Mouse (Mus musculus): ENCODE data around the gene Gm9639. TPM values are rescaled to one million over a fixed set of nuclear protein-coding genes. Genes with fewer than 3 reads are reported as not detected.
A peak's percentile ranks its signal among the peaks of the same experiment; 100 is the strongest.
"Not testable (repeated sequence)": the region's sequence is repeated elsewhere in the genome, so short reads cannot be mapped to it uniquely, and the experiment has no call there.

Gm9639 gene
- polyA plus RNA-seq, 1 experiment from 2014 or later, result not detected

DNA sequence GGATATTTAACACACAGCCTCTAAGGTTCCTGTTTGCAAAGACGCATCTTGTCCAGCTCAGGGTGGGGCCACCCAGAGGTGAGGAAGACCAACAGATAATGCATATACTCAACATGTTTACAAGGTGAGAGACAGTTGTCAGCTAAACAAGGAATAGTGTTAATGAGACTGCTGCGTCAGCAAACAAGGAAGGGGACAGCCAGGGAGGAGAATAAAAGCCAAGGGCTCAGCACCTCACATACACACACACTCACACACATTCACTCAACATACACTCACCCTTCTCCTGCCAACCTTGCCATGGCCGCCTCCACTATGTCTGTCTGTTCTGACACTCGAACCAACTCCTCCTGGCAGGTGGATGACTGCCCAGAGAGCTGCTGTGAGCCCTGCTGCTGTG is 19.5 kb upstream of the Gm9639 start, which contains the start of gene Gm2696:
Gene Gm2696, plus strand, starts transcription at position 301 of the 400 bp plus-strand sequence.
- Histone ChIP-seq H3K4me3 (ENCODE audit: low read depth, low read length) (no peak within 1 kb of the TSS), H3K9me3 (ENCODE audit: control insufficient read depth) (no peaks in the 10 kb centered on the region), H3K27me3 (replicated peaks; ENCODE audit: control insufficient read depth, insufficient read depth, low read length) (no peaks in the 10 kb centered on the region), H3K4me2 (replicated peaks; ENCODE audit: low read depth) (no peak within 1 kb of the TSS), H3K27ac (ENCODE audit: low read depth, low read length) (no peak within 1 kb of the TSS), H3K4me1 (replicated peaks; ENCODE audit: control insufficient read depth, insufficient read depth, low read length) (no peaks in the 10 kb centered on the region), H3K9ac (ENCODE audit: low read depth, low read length) (no peak within 1 kb of the TSS), H3K36me3 (ENCODE audit: control insufficient read depth, insufficient read depth) (no peaks in the 10 kb centered on the region)
- WGBS, result 37% methylated on average over 4 of the region's 4 CpGs
- TF ChIP-seq CTCF (IDR thresholded peaks at IDR 0.05; ENCODE audit: low read depth), result no peak
- ATAC-seq, result no peak

DNA sequence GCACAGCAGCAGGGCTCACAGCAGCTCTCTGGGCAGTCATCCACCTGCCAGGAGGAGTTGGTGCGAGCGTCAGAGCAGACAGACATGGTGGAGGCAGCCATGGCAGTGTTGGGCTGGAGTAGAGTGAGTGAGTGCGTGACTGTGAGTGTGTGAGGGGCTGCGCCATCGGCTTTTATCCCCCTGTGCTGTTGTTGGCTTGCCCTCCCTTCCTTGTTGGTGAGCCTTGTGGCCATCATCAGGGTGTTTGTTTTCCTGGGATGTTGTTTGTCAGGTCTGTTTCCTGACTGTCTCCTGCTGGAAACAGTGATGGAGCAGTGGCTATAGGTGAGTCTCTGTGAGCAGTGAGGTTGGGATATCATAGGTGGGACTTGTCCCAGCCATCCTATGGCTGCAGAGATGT is 16.9 kb upstream of the Gm9639 start, which contains the start of gene Gm9507:
Gene Gm9507, minus strand, starts transcription at position 101 of the 400 bp plus-strand sequence.
- no peak within 1 kb of the TSS for H3K4me2 ChIP-seq (replicated peaks; ENCODE audit: low read depth)

DNA sequence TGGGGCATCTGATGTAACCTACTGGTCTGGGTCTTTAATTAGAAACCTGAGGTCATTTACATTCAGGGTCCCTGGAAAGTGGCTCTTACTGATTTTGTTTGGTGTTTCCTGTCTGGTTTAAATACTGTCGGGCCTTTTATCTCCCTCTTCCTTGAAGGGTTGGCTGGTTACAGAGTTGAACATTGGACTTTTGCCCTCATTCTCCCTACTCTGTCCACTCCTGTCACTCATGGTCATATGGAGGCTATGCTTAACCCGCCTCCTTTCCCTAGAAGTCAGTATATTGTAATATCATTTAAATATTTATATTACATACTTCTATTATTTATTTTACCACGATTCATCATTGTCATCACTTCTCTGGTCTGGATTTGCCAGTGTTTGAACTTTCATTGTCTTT is 9.2 kb upstream of the Gm9639 start:
- 39% methylated on average over 3 of the region's 3 CpGs for WGBS
- H3K9me3 ChIP-seq (ENCODE audit: control insufficient read depth), result no peaks in the 10 kb centered on the region
- H3K27me3 ChIP-seq (replicated peaks; ENCODE audit: control insufficient read depth, insufficient read depth, low read length), result no peaks in the 10 kb centered on the region
- no peak overlapping the region for H3K4me2 ChIP-seq (replicated peaks; ENCODE audit: low read depth)
- no peak overlapping the region for H3K4me3 ChIP-seq (ENCODE audit: low read depth, low read length)
- TF ChIP-seq CTCF (IDR thresholded peaks at IDR 0.05; ENCODE audit: low read depth), result no peak
- H3K4me1 ChIP-seq (replicated peaks; ENCODE audit: control insufficient read depth, insufficient read depth, low read length), result no peaks in the 10 kb centered on the region
- peak; percentile 77; the same call in 1 of the 2 replicates for ATAC-seq
- no peaks in the 10 kb centered on the region for H3K36me3 ChIP-seq (ENCODE audit: control insufficient read depth, insufficient read depth)
- no peak overlapping the region for H3K9ac ChIP-seq (ENCODE audit: low read depth, low read length)
- no peak overlapping the region for H3K27ac ChIP-seq (ENCODE audit: low read depth, low read length)

More for the DNA sequence above, 16.9 kb upstream of the Gm9639 start, which contains the start of gene Gm9507:
- WGBS, result 56% methylated on average over 5 of the region's 5 CpGs
- Histone ChIP-seq H3K36me3 (ENCODE audit: control insufficient read depth, insufficient read depth) (no peaks in the 10 kb centered on the region), H3K4me3 (ENCODE audit: low read depth, low read length) (no peak within 1 kb of the TSS), H3K9ac (ENCODE audit: low read depth, low read length) (no peak within 1 kb of the TSS), H3K9me3 (ENCODE audit: control insufficient read depth) (no peaks in the 10 kb centered on the region), H3K27me3 (replicated peaks; ENCODE audit: control insufficient read depth, insufficient read depth, low read length) (no peaks in the 10 kb centered on the region), H3K27ac (ENCODE audit: low read depth, low read length) (no peak within 1 kb of the TSS), H3K4me1 (replicated peaks; ENCODE audit: control insufficient read depth, insufficient read depth, low read length) (no peaks in the 10 kb centered on the region)
- no peak for TF ChIP-seq CTCF (IDR thresholded peaks at IDR 0.05; ENCODE audit: low read depth)
- ATAC-seq, result no peak

DNA sequence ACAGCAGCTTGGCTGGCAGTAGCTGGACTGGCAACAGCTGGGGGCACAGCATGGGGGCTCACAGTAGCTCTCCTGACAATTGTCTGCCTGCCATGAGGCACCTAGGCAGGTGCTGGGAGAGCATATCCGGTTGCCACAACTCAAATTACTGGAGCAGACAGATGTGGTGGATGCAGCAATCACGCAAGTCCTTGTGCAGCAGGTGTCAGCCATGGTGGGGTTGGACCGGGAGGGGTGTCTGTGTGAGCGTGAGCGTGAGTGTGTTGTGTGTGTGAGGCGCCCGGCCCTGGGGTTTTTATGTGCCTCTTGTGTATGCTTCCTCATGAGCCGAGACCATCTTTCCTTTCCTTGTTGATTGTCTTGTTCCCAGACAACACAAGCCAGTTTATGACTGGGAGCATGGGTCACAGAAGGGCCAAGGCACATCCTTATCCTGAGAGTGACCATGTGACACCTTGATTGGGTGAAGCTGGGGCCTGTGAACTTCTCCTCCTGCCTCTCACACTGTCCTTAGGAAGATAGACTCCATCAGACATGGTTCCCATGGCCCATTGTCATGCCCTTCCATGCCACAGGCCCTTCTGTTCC is 4.1 kb upstream of the Gm9639 start, which contains the start of gene Gm19668:
Gene Gm19668, minus strand, starts transcription at position 213 of the 588 bp plus-strand sequence.
- Histone ChIP-seq H3K4me2 (replicated peaks; ENCODE audit: low read depth) (no peak within 1 kb of the TSS), H3K4me3 (ENCODE audit: low read depth, low read length) (no peak within 1 kb of the TSS), H3K27ac (ENCODE audit: low read depth, low read length) (no peak within 1 kb of the TSS), H3K27me3 (replicated peaks; ENCODE audit: control insufficient read depth, insufficient read depth, low read length) (no peaks in the 10 kb centered on the region), H3K9ac (ENCODE audit: low read depth, low read length) (no peak within 1 kb of the TSS), H3K9me3 (ENCODE audit: control insufficient read depth) (no peaks in the 10 kb centered on the region), H3K4me1 (replicated peaks; ENCODE audit: control insufficient read depth, insufficient read depth, low read length) (no peaks in the 10 kb centered on the region; the same call in 1 of the 2 replicates), H3K36me3 (ENCODE audit: control insufficient read depth, insufficient read depth) (no peaks in the 10 kb centered on the region)
- TF ChIP-seq CTCF (IDR thresholded peaks at IDR 0.05; ENCODE audit: low read depth), result no peak
- ATAC-seq, result peak; percentile 65
- 43% methylated on average over 8 of the region's 8 CpGs for WGBS

DNA sequence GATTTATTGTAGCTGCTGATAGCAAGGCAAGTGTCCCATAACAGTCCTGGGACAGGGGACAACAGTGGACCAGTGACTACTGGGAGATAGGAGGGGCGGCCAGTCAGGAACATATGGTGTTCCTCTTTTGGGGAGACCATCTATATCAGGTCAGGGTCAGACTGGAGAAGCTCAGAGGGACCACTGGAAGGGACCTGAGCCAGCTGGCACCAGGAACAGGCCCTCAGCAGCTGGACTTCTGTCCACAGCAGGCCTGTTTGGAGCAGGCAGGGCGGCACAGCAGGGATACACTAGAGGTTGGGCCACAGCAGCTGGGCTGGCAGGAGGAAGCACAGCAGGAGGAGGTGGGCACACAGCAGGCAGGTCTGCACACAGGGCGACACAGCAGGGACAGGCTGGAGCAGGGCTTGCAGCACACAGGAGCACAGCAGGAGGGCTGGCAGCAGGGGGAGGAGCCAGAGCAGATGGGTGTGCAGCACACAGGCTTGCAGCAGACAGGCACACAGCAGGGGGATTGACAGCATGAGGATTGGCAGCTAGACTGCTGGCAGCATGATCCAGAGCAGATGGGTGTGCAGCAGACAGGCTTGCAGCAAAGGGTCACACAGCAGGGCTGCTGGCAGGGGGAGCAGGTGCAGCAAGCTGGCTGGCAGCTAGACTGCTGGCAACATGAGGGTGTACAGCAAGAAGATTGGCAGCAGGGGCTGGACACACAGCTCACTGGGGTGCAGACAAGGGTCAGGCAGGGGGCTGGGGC is 3.5 kb upstream of the Gm9639 start:
- H3K27ac ChIP-seq (ENCODE audit: low read depth, low read length); ATAC-seq: not testable (repeated sequence)
- 71% methylated on average over 2 of the region's 3 CpGs for WGBS

DNA sequence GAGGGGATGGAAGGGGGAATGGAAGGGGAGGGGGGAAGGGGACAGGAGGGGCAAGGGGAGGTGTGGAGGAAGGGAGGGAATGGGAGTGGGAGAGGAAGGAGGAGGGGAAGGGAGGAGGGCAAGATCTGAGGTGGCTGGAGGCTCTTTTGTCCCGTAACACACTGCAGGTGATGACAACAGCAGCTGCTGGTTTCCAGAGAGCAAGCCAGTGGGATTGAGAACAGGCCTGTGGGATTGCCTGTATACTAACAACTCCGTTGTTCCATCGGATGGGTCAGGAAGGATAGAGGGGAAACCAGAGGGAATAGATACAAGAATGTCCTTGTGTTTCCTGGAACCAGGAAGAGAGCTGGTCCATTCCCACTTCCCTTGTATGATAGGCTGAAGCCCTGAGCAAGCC is 2.8 kb upstream of the Gm9639 start:
- H3K9me3 ChIP-seq (ENCODE audit: control insufficient read depth), result no peaks in the 10 kb centered on the region
- no peak overlapping the region for H3K9ac ChIP-seq (ENCODE audit: low read depth, low read length)
- 30% methylated on average over 3 of the region's 3 CpGs for WGBS
- no peak for TF ChIP-seq CTCF (IDR thresholded peaks at IDR 0.05; ENCODE audit: low read depth)
- H3K27me3 ChIP-seq (replicated peaks; ENCODE audit: control insufficient read depth, insufficient read depth, low read length), result no peaks in the 10 kb centered on the region
- H3K4me2 ChIP-seq (replicated peaks; ENCODE audit: low read depth), result no peak overlapping the region
- ATAC-seq, result no peak
- no peak overlapping the region for H3K27ac ChIP-seq (ENCODE audit: low read depth, low read length)
- no peaks in the 10 kb centered on the region for H3K36me3 ChIP-seq (ENCODE audit: control insufficient read depth, insufficient read depth)
- no peak overlapping the region for H3K4me3 ChIP-seq (ENCODE audit: low read depth, low read length)
- no peaks in the 10 kb centered on the region; the same call in 1 of the 2 replicates for H3K4me1 ChIP-seq (replicated peaks; ENCODE audit: control insufficient read depth, insufficient read depth, low read length)

More for the DNA sequence above, 3.5 kb upstream of the Gm9639 start:
- H3K36me3 ChIP-seq (ENCODE audit: control insufficient read depth, insufficient read depth); H3K4me2 ChIP-seq (replicated peaks; ENCODE audit: low read depth); H3K27me3 ChIP-seq (replicated peaks; ENCODE audit: control insufficient read depth, insufficient read depth, low read length); H3K9me3 ChIP-seq (ENCODE audit: control insufficient read depth); H3K9ac ChIP-seq (ENCODE audit: low read depth, low read length); H3K4me3 ChIP-seq (ENCODE audit: low read depth, low read length); H3K4me1 ChIP-seq (replicated peaks; ENCODE audit: control insufficient read depth, insufficient read depth, low read length): not testable (repeated sequence)
